Comparison of ENCODE assay signal across 18 mouse cellular contexts in genomic region chr1:162642591-162642990, GRCm38 (mm10). TPM values are rescaled to one million over a fixed set of nuclear protein-coding genes. Genes with fewer than 3 reads are reported as not detected.
"Had no signal": no experiment of that assay in that cellular context is flagged by ENCODE, and none has a peak within 500 bp of the region (broad histone marks: within the 10 kb centered on the region; RNA-seq: fewer than 3 reads in every experiment).

No protein-coding gene starts in this region.

- DNase-seq: kidney, postnatal 25 days; liver; liver, embryonic 13.5 days; liver, postnatal 0 days; lung, postnatal 14 days; thymus, postnatal 4 days had no signal

- H3K4me3 ChIP-seq: limb, embryonic 12.5 days; liver, embryonic 13.5 days; lung, embryonic 15.5 days; megakaryocyte, embryonic 14.5 days; midbrain, embryonic 12.5 days; neural tube, embryonic 12.5 days had no signal

- H3K9me3 ChIP-seq: limb, embryonic 12.5 days; liver, embryonic 13.5 days; lung, embryonic 15.5 days; megakaryocyte, embryonic 14.5 days; midbrain, embryonic 12.5 days; neural tube, embryonic 12.5 days had no signal

- H3K36me3 ChIP-seq: limb, embryonic 12.5 days; liver, embryonic 13.5 days; lung, embryonic 15.5 days; midbrain, embryonic 12.5 days; neural tube, embryonic 12.5 days had no signal

- H3K27me3 ChIP-seq: limb, embryonic 12.5 days; liver, embryonic 13.5 days; lung, embryonic 15.5 days; midbrain, embryonic 12.5 days; neural tube, embryonic 12.5 days had no signal

- H3K27ac ChIP-seq: limb, embryonic 12.5 days; liver, embryonic 13.5 days; lung, embryonic 15.5 days; macrophage; midbrain, embryonic 12.5 days; neural tube, embryonic 12.5 days; stomach, postnatal 0 days had no signal

- H3K4me1 ChIP-seq: liver, embryonic 13.5 days; megakaryocyte, embryonic 14.5 days; neural tube, embryonic 12.5 days had no signal

- H3K4me2 ChIP-seq: limb, embryonic 12.5 days; liver, embryonic 13.5 days; lung, embryonic 15.5 days; midbrain, embryonic 12.5 days; neural tube, embryonic 12.5 days had no signal

- ATAC-seq: liver, postnatal 0 days had no signal

- H3K9ac ChIP-seq: limb, embryonic 12.5 days; liver, embryonic 13.5 days; liver, postnatal 0 days; lung, embryonic 15.5 days; midbrain, embryonic 12.5 days; neural tube, embryonic 12.5 days had no signal

RNA-seq across cellular contexts. Expression of gene Myoc, which starts 3.6 kb away (rescaled TPM):
- total RNA-seq: monocyte, adult 5-6 weeks; neutrophil, adult 5-6 weeks had no signal
- polyA plus RNA-seq: limb, embryonic 12.5 days; liver, embryonic 13.5 days; liver, postnatal 0 days; lung, embryonic 15.5 days; macrophage; midbrain, embryonic 12.5 days; neural tube, embryonic 12.5 days; stomach, postnatal 0 days had no signal

RNA-seq across cellular contexts. Expression of gene Myocos, which starts 15.4 kb away (rescaled TPM):
- total RNA-seq: layer of hippocampus, postnatal 25 days; left cerebral cortex, adult 8-10 months; left cerebral cortex, postnatal 25 days; monocyte, adult 5-6 weeks; neutrophil, adult 5-6 weeks had no signal
- polyA plus RNA-seq: limb, embryonic 12.5 days; liver, embryonic 13.5 days; liver, postnatal 0 days; lung, embryonic 15.5 days; macrophage; midbrain, embryonic 12.5 days; neural tube, embryonic 12.5 days; stomach, postnatal 0 days had no signal
